8 mouse cellular contexts compared by ENCODE assay signal in the genomic region with DNA sequence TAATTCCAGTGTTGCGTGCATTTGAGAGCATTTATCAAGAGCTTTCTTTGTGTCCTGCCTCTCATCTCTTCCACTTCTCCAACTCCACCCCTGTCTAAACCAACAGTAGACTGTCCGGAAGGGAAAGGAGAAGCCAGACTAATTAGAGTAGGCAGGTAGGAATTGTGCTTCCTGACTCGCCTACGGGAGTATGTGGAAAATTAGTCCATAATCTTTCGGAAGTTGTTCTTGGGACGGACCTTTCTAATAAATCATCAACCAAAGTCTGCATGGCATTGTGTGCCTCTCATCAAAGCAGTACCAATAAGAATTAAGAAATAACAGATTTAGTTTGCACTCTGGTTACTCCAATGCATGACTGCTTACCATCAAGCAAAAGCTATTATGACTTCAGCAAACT. TPM values are rescaled to one million over a fixed set of nuclear protein-coding genes. Genes with fewer than 3 reads are reported as not detected.
DNase-seq lines count a peak whose midpoint lies in the region; ATAC-seq and TF ChIP-seq lines count a peak whose summit lies in the region.

No protein-coding gene starts in this region.

- H3K4me1 ChIP-seq in kidney, embryonic 14.5 days (ENCODE audit: control insufficient read depth, insufficient read depth, low read length), result 0 out of 2 replicates have a peak, but pooled peaks cover 3% of the 10 kb centered on the region
- peaks cover 4% of the 10 kb centered on the region; the same call in 1 of the 2 replicates for H3K4me1 ChIP-seq in embryonic fibroblast, embryonic 13.5 days (ENCODE audit: control insufficient read depth, insufficient read depth, low read length)
- H3K4me1 ChIP-seq in hindbrain, postnatal 0 days (ENCODE audit: insufficient read depth, low read length), result peaks cover 9% of the 10 kb centered on the region
- no peaks in the 10 kb centered on the region; the same call in 1 of the 2 replicates for H3K4me1 ChIP-seq in midbrain, postnatal 0 days (ENCODE audit: insufficient read depth, low read length)

- 71% methylated on average over 6 of the region's 6 CpGs for WGBS in kidney, embryonic 14.5 days
- WGBS in hindbrain, postnatal 0 days, result 84% methylated on average over 6 of the region's 6 CpGs
- 83% methylated on average over 6 of the region's 6 CpGs for WGBS in midbrain, postnatal 0 days

- TF ChIP-seq POLR2A in embryonic fibroblast, embryonic 13.5 days (IDR thresholded peaks at IDR 0.05; ENCODE audit: low read depth, low read length), result no peak

- no peak for DNase-seq in kidney, postnatal 4 days
- no peak for DNase-seq in hindbrain, postnatal 0 days (ENCODE audit: low spot score)
- DNase-seq in midbrain, postnatal 0 days (ENCODE audit: low spot score), result no peak
- no peak for DNase-seq in layer of hippocampus, postnatal 25 days (ENCODE audit: extremely low spot score in 1 of 2, low spot score in 1 of 2)
- DNase-seq in cerebellum, postnatal 25 days, result no peak
- no peak for DNase-seq in urinary bladder, postnatal 25 days (ENCODE audit: low spot score)

- no peaks in the 10 kb centered on the region for H3K9me3 ChIP-seq in kidney, embryonic 14.5 days (ENCODE audit: control insufficient read depth, low read length)
- H3K9me3 ChIP-seq in hindbrain, postnatal 0 days (ENCODE audit: low read length), result no peaks in the 10 kb centered on the region
- no peaks in the 10 kb centered on the region for H3K9me3 ChIP-seq in midbrain, postnatal 0 days (ENCODE audit: low read length)

- H3K4me2 ChIP-seq in kidney, embryonic 14.5 days (replicated peaks; ENCODE audit: low read depth, low read length), result peak overlapping the region; percentile 69
- peak overlapping the region; percentile 83 for H3K4me2 ChIP-seq in hindbrain, postnatal 0 days (ENCODE audit: low read depth, low read length)
- H3K4me2 ChIP-seq in midbrain, postnatal 0 days (ENCODE audit: low read depth, low read length, poor library complexity, severe bottlenecking), result peak overlapping the region; percentile 62

- no peak for TF ChIP-seq CTCF in embryonic fibroblast, embryonic 13.5 days (IDR thresholded peaks at IDR 0.05; ENCODE audit: borderline replicate concordance, insufficient read depth, low read length)
- TF ChIP-seq CTCF in hindbrain, postnatal 0 days (IDR thresholded peaks at IDR 0.05; ENCODE audit: low read depth), result peak; percentile 2; the same call in 1 of the 2 replicates
- TF ChIP-seq CTCF in midbrain, postnatal 0 days (IDR thresholded peaks at IDR 0.05), result no peak

- H3K4me3 ChIP-seq in kidney, embryonic 14.5 days (ENCODE audit: low read length), result peak overlapping the region; percentile 72
- peak overlapping the region; percentile 67 for H3K4me3 ChIP-seq in embryonic fibroblast, embryonic 13.5 days (ENCODE audit: insufficient read depth, low read length)
- peak overlapping the region; percentile 68; the same call in 1 of the 2 replicates for H3K4me3 ChIP-seq in hindbrain, postnatal 0 days (ENCODE audit: low read length)
- peak overlapping the region; percentile 78 for H3K4me3 ChIP-seq in midbrain, postnatal 0 days (ENCODE audit: low read depth, low read length)

- no peaks in the 10 kb centered on the region for H3K27me3 ChIP-seq in kidney, embryonic 14.5 days (ENCODE audit: control insufficient read depth, insufficient read depth, low read length)
- no peaks in the 10 kb centered on the region for H3K27me3 ChIP-seq in hindbrain, postnatal 0 days (ENCODE audit: insufficient read depth, low read length)
- H3K27me3 ChIP-seq in midbrain, postnatal 0 days (ENCODE audit: insufficient read depth, low read length), result no peaks in the 10 kb centered on the region

- H3K9ac ChIP-seq in kidney, embryonic 14.5 days (ENCODE audit: low read depth, low read length), result peak overlapping the region; percentile 89; the same call in 1 of the 2 replicates
- H3K9ac ChIP-seq in hindbrain, postnatal 0 days (replicated peaks; ENCODE audit: low read length), result no peak overlapping the region
- no peak overlapping the region for H3K9ac ChIP-seq in midbrain, postnatal 0 days (replicated peaks; ENCODE audit: low read length, poor library complexity, severe bottlenecking)

- H3K27ac ChIP-seq in kidney, embryonic 14.5 days (ENCODE audit: low read depth, low read length), result no peak overlapping the region
- H3K27ac ChIP-seq in embryonic fibroblast, embryonic 13.5 days (ENCODE audit: insufficient read depth, low read length), result peak overlapping the region; percentile 83
- peak overlapping the region; percentile 97; the same call in 1 of the 2 replicates for H3K27ac ChIP-seq in hindbrain, postnatal 0 days
- 0 out of 2 replicates have a peak overlapping the region, but pooled peaks have one; percentile 86 for H3K27ac ChIP-seq in midbrain, postnatal 0 days (ENCODE audit: low read depth, low read length)

- no peaks in the 10 kb centered on the region for H3K36me3 ChIP-seq in kidney, embryonic 14.5 days (ENCODE audit: control insufficient read depth, insufficient read depth, low read length)
- no peaks in the 10 kb centered on the region for H3K36me3 ChIP-seq in hindbrain, postnatal 0 days (ENCODE audit: insufficient read depth, low read length)
- no peaks in the 10 kb centered on the region for H3K36me3 ChIP-seq in midbrain, postnatal 0 days (ENCODE audit: insufficient read depth, low read length)

- ATAC-seq in kidney, embryonic 14.5 days (ENCODE audit: low FRiP score, low TSS enrichment), result no peak
- no peak for ATAC-seq in hindbrain, postnatal 0 days
- ATAC-seq in midbrain, postnatal 0 days (ENCODE audit: low FRiP score), result no peak

RNA-seq across cellular contexts. Expression of gene Gopc, which starts 1.1 kb away (rescaled TPM):
- 10.4 and 19.0 TPM in 2 replicates for polyA plus RNA-seq in kidney, embryonic 14.5 days (2014; fragmentation: Nextera tagmentation; extraction: Ambion mirVana)
- polyA plus RNA-seq in embryonic fibroblast, embryonic 13.5 days (2011; ENCODE audit: insufficient read length, low read depth, missing spikeins), result 31.2 and 31.6 TPM in 2 replicates
- total RNA-seq in hindbrain, postnatal 0 days (2014; rRNA removed), result 14.8 and 16.4 TPM in 2 replicates
- 24.7 and 24.9 TPM in 2 replicates for polyA plus RNA-seq in hindbrain, postnatal 0 days (2015; fragmentation: Nextera tagmentation; extraction: Ambion mirVana)
- total RNA-seq in midbrain, postnatal 0 days (2014; rRNA removed), result 18.0 and 20.2 TPM in 2 replicates
- polyA plus RNA-seq in midbrain, postnatal 0 days (2015; fragmentation: Nextera tagmentation; extraction: Ambion mirVana), result 21.8 and 23.1 TPM in 2 replicates
- total RNA-seq in layer of hippocampus, postnatal 25 days (2021), result 10 to 100 TPM; 42.6 to 43.3 TPM

RNA-seq across cellular contexts. Expression of gene Nepn, which starts 5.8 kb away (rescaled TPM):
- polyA plus RNA-seq in kidney, embryonic 14.5 days (2014; fragmentation: Nextera tagmentation; extraction: Ambion mirVana), result not detected in 2 replicates
- not detected in 2 replicates for polyA plus RNA-seq in embryonic fibroblast, embryonic 13.5 days (2011; ENCODE audit: insufficient read length, low read depth, missing spikeins)
- not detected in 2 replicates for total RNA-seq in hindbrain, postnatal 0 days (2014; rRNA removed)
- not detected in 2 replicates for polyA plus RNA-seq in hindbrain, postnatal 0 days (2015; fragmentation: Nextera tagmentation; extraction: Ambion mirVana)
- total RNA-seq in midbrain, postnatal 0 days (2014; rRNA removed), result not detected in 2 replicates
- not detected in 2 replicates for polyA plus RNA-seq in midbrain, postnatal 0 days (2015; fragmentation: Nextera tagmentation; extraction: Ambion mirVana)
- not detected for total RNA-seq in layer of hippocampus, postnatal 25 days (2021)

RNA-seq across cellular contexts. Expression of gene Gm26741, which starts 24.5 kb away (rescaled TPM):
- polyA plus RNA-seq in kidney, embryonic 14.5 days (2014; fragmentation: Nextera tagmentation; extraction: Ambion mirVana), result not detected in 2 replicates
- not detected in 2 replicates for polyA plus RNA-seq in embryonic fibroblast, embryonic 13.5 days (2011; ENCODE audit: insufficient read length, low read depth, missing spikeins)
- total RNA-seq in hindbrain, postnatal 0 days (2014; rRNA removed), result not detected in 2 replicates
- polyA plus RNA-seq in hindbrain, postnatal 0 days (2015; fragmentation: Nextera tagmentation; extraction: Ambion mirVana), result not detected in 2 replicates
- not detected in 2 replicates for total RNA-seq in midbrain, postnatal 0 days (2014; rRNA removed)
- polyA plus RNA-seq in midbrain, postnatal 0 days (2015; fragmentation: Nextera tagmentation; extraction: Ambion mirVana), result not detected in 2 replicates
- total RNA-seq in layer of hippocampus, postnatal 25 days (2021), result not detected

RNA-seq across cellular contexts. Expression of gene Nus1, which starts 34.3 kb away (rescaled TPM):
- polyA plus RNA-seq in kidney, embryonic 14.5 days (2014; fragmentation: Nextera tagmentation; extraction: Ambion mirVana), result 17.2 and 18.5 TPM in 2 replicates
- polyA plus RNA-seq in embryonic fibroblast, embryonic 13.5 days (2011; ENCODE audit: insufficient read length, low read depth, missing spikeins), result 74.9 and 81.5 TPM in 2 replicates
- 14.7 and 16.7 TPM in 2 replicates for total RNA-seq in hindbrain, postnatal 0 days (2014; rRNA removed)
- polyA plus RNA-seq in hindbrain, postnatal 0 days (2015; fragmentation: Nextera tagmentation; extraction: Ambion mirVana), result 19.3 and 20.1 TPM in 2 replicates
- 24.5 and 30.7 TPM in 2 replicates for total RNA-seq in midbrain, postnatal 0 days (2014; rRNA removed)
- polyA plus RNA-seq in midbrain, postnatal 0 days (2015; fragmentation: Nextera tagmentation; extraction: Ambion mirVana), result 18.4 and 21.3 TPM in 2 replicates
- total RNA-seq in layer of hippocampus, postnatal 25 days (2021), result 10 to 100 TPM; 59.8 to 61.3 TPM
